Mouse (Mus musculus) activated CD4-positive, CD25-positive, alpha-beta regulatory T cell, adult 4 months (primary cell): Measurements from ENCODE around the gene Olfr315. TPM values are rescaled to one million over a fixed set of nuclear protein-coding genes. Genes with fewer than 3 reads are reported as not detected.
"Not testable (repeated sequence)": the region's sequence is repeated elsewhere in the genome, so short reads cannot be mapped to it uniquely, and the experiment has no call there.

Source experiments
- ATAC-seq: one replicate; pipeline ENCODE4 v1.8.0; 2017
- polyA plus RNA-seq, 2 experiments: library from polyadenylated mRNA; unstranded; fragments of 100-300 nt; shearing (Covaris generic); gene quantifications; one replicate each; pipeline ENCODE4 v1.2.1; 2017

Gene Olfr315
- polyA plus RNA-seq, 2 experiments from 2014 or later = not detected

- not testable (repeated sequence) for ATAC-seq
Observed at GRCm38 (mm10) chr11:58828937-58829336, 55.9 kb downstream of the Olfr315 start, which contains the start of gene Olfr312. Gene Olfr312, plus strand, starts transcription at chr11:58829237.

GRCm38 (mm10) chr11:58829764-58830163, 56.8 kb downstream of the Olfr315 start:
- ATAC-seq = no peak

Other genes with a start within 250 kb of the Olfr315 start
- under 1 TPM in 1 of 2 experiments, not detected in 1; 0.16 TPM for gene Olfr330, start 238.4 kb upstream of the Olfr315 start, polyA plus RNA-seq
- not detected for gene Olfr329-ps, start 226.8 kb upstream of the Olfr315 start, polyA plus RNA-seq
- not detected for gene Olfr328, start 217.6 kb upstream of the Olfr315 start, polyA plus RNA-seq
- gene Olfr224, start 202.6 kb upstream of the Olfr315 start, polyA plus RNA-seq = not detected
- gene Olfr325, start 195.5 kb upstream of the Olfr315 start, polyA plus RNA-seq = not detected
- gene Olfr324, start 178.1 kb upstream of the Olfr315 start, polyA plus RNA-seq = not detected
- gene 2210407C18Rik, start 157.1 kb upstream of the Olfr315 start, polyA plus RNA-seq = not detected
- gene Olfr323, start 142.7 kb upstream of the Olfr315 start, polyA plus RNA-seq = not detected
- gene Trim58, start 132.7 kb upstream of the Olfr315 start, polyA plus RNA-seq = not detected
- not detected for gene Olfr322, start 114.4 kb upstream of the Olfr315 start, polyA plus RNA-seq
- under 1 TPM in 1 of 2 experiments, not detected in 1; 0.11 TPM for gene Olfr320, start 92.1 kb upstream of the Olfr315 start, polyA plus RNA-seq
- gene Olfr319, start 74.0 kb upstream of the Olfr315 start, polyA plus RNA-seq = not detected
- not detected for gene Olfr318, start 49.2 kb upstream of the Olfr315 start, polyA plus RNA-seq
- gene Olfr317, start 34.0 kb upstream of the Olfr315 start, polyA plus RNA-seq = not detected
- not detected for gene Olfr316, start 20.5 kb upstream of the Olfr315 start, polyA plus RNA-seq
- gene Olfr314, start 9.8 kb downstream of the Olfr315 start, polyA plus RNA-seq = not detected
- not detected for gene Fam183b, start 28.8 kb downstream of the Olfr315 start, polyA plus RNA-seq
- gene Olfr313, start 41.8 kb downstream of the Olfr315 start, polyA plus RNA-seq = not detected
- gene Olfr312, start 56.0 kb downstream of the Olfr315 start, polyA plus RNA-seq = under 1 TPM in 1 of 2 experiments, not detected in 1; 0.20 TPM
- under 1 TPM in 1 of 2 experiments, not detected in 1; 0.28 TPM for gene Olfr311, start 66.1 kb downstream of the Olfr315 start, polyA plus RNA-seq
- 10 to 100 TPM in 1 of 2 experiments, 1 to 10 TPM in 1; 9.8 to 10.5 TPM for gene Gm12258, start 74.0 kb downstream of the Olfr315 start, polyA plus RNA-seq
- 1 to 10 TPM; 6.4 to 9.2 TPM for gene 2810021J22Rik, start 94.0 kb downstream of the Olfr315 start, polyA plus RNA-seq
- 1 to 10 TPM; 7.4 to 7.7 TPM for gene Zfp39, start 131.0 kb downstream of the Olfr315 start, polyA plus RNA-seq
- gene Btnl10, start 144.7 kb downstream of the Olfr315 start, polyA plus RNA-seq = not detected
- 10 to 100 TPM; 11.4 to 17.9 TPM for gene Rnf187, start 165.7 kb downstream of the Olfr315 start, polyA plus RNA-seq
- gene Hist3h2ba, start 175.7 kb downstream of the Olfr315 start, polyA plus RNA-seq = 1 to 10 TPM; 1.8 to 4.2 TPM
- 1 to 10 TPM; 3.5 to 5.4 TPM for gene Hist3h2a, start 181.5 kb downstream of the Olfr315 start, polyA plus RNA-seq
- under 1 TPM; 0.17 to 0.20 TPM for gene Trim17, start 181.5 kb downstream of the Olfr315 start, polyA plus RNA-seq
- gene Trim11, start 204.9 kb downstream of the Olfr315 start, polyA plus RNA-seq = 10 to 100 TPM; 18.5 to 22.2 TPM